Mouse (Mus musculus) lung, embryonic 16.5 days (tissue): ENCODE results near the gene Cnga3. TPM values are rescaled to one million over a fixed set of nuclear protein-coding genes. Genes with fewer than 3 reads are reported as not detected.

ENCODE experiments used
- ATAC-seq: fragments of 200-750 bp; cut with Nextera tagmentation; 2 replicates; pipeline ENCODE4 v1.8.0; 2017; ENCODE audit warnings: low read depth, mild to moderate bottlenecking, moderate library complexity
- H3K27ac ChIP-seq: fragments of 300-500 bp; sonication (generic); 2 replicates; pipeline ENCODE4 v1.5.1; 2014; ENCODE audit warnings: mild to moderate bottlenecking, control low read depth, low read length
- H3K27me3 ChIP-seq: fragments of 300-500 bp; sonication (generic); 2 replicates; pipeline ENCODE4 v1.6.1; 2014; ENCODE audit warnings: low read depth, low read length, mixed read lengths; ENCODE audit not compliant: control insufficient read depth, insufficient read depth
- H3K36me3 ChIP-seq: fragments of 300-500 bp; sonication (generic); 2 replicates; pipeline ENCODE4 v1.6.1; 2014; ENCODE audit warnings: low read length; ENCODE audit not compliant: control insufficient read depth, insufficient read depth
- H3K4me1 ChIP-seq: fragments of 300-500 bp; sonication (generic); replicated peaks from 2 replicates; pipeline ENCODE4 v1.6.1; 2014; ENCODE audit warnings: low read length, mixed read lengths; ENCODE audit not compliant: control insufficient read depth, insufficient read depth
- H3K4me2 ChIP-seq: fragments of 300-500 bp; sonication (generic); 2 replicates; pipeline ENCODE4 v1.6.1; 2014; ENCODE audit warnings: low read depth, low read length, control low read depth
- H3K4me3 ChIP-seq: fragments of 300-500 bp; sonication (generic); 2 replicates; pipeline ENCODE4 v1.5.1; 2014; ENCODE audit warnings: mild to moderate bottlenecking, low read length, control low read depth
- H3K9ac ChIP-seq: fragments of 300-500 bp; sonication (generic); 2 replicates; pipeline ENCODE4 v1.6.1; 2014; ENCODE audit warnings: low read length, control low read depth
- H3K9me3 ChIP-seq: fragments of 300-500 bp; sonication (generic); 2 replicates; pipeline ENCODE4 v1.6.1; 2016; ENCODE audit warnings: low read length; ENCODE audit not compliant: control insufficient read depth
- WGBS: fragments of 180-500 bp; shearing (Covaris S2); extraction: QIAGEN DNeasy Blood & Tissue Kit; methylation state at CpG from one replicate; pipeline ENCODE4 v1.1.7; 2014; 5-methylcytosine and 5-hydroxymethylcytosine counted together
- polyA plus RNA-seq: library from polyadenylated mRNA; unstranded; fragments of >200 nt; fragmentation: Nextera tagmentation; extraction: Ambion mirVana; gene quantifications from 2 replicates; pipeline ENCODE4 v1.2.1, GENCODE M21; 2015

The Cnga3 gene
- polyA plus RNA-seq, 1 experiment from 2014 or later: not detected

GRCm38 (mm10) chr1:37298904-37299303, 84.7 kb downstream of the Cnga3 start:
- Histone ChIP-seq H3K4me2 (no peak overlapping the region), H3K27ac (no peak overlapping the region), H3K27me3 (no peaks in the 10 kb centered on the region), H3K9me3 (no peaks in the 10 kb centered on the region), H3K4me3 (no peak overlapping the region), H3K4me1 (peaks cover 6% of the 10 kb centered on the region), H3K36me3 (no peaks in the 10 kb centered on the region), H3K9ac (no peak overlapping the region)
- no peak for ATAC-seq
- 73% methylated on average over 2 of the region's 2 CpGs for WGBS

GRCm38 (mm10) chr1:37299540-37300491, 85.6 kb downstream of the Cnga3 start, which contains the start of gene Inpp4a:
TSS of gene Inpp4a (plus strand) at chr1:37299865.
- Histone ChIP-seq H3K27ac (peak within 1 kb of the TSS; percentile 40; the same call in 1 of the 2 replicates), H3K36me3 (no peaks in the 10 kb centered on the region), H3K4me2 (peak within 1 kb of the TSS; percentile 89), H3K4me1 (peaks cover 6% of the 10 kb centered on the region), H3K27me3 (no peaks in the 10 kb centered on the region), H3K9ac (peak within 1 kb of the TSS; percentile 85), H3K4me3 (peak within 1 kb of the TSS; percentile 89), H3K9me3 (no peaks in the 10 kb centered on the region)
- under 1% methylated on average over 72 of the region's 77 CpGs for WGBS
- ATAC-seq: peak; percentile 90

- peak overlapping the region; percentile 85 for H3K9ac ChIP-seq
- H3K4me3 ChIP-seq: peak overlapping the region; percentile 89
- no peaks in the 10 kb centered on the region for H3K27me3 ChIP-seq
- H3K4me1 ChIP-seq: peaks cover 6% of the 10 kb centered on the region
- H3K36me3 ChIP-seq: no peaks in the 10 kb centered on the region
- 31% methylated on average over 5 of the region's 5 CpGs for WGBS
- ATAC-seq: no peak
- H3K27ac ChIP-seq: no peak overlapping the region
- H3K4me2 ChIP-seq: peak overlapping the region; percentile 89
- H3K9me3 ChIP-seq: no peaks in the 10 kb centered on the region
These were observed 86.4 kb downstream of the Cnga3 start for GRCm38 (mm10) chr1:37300650-37301049.

- Histone ChIP-seq H3K36me3 (no peaks in the 10 kb centered on the region), H3K4me3 (no peak overlapping the region), H3K4me2 (no peak overlapping the region), H3K27me3 (no peaks in the 10 kb centered on the region), H3K4me1 (peaks cover 6% of the 10 kb centered on the region), H3K9ac (no peak overlapping the region), H3K9me3 (no peaks in the 10 kb centered on the region), H3K27ac (no peak overlapping the region)
- 51% methylated on average over 3 of the region's 3 CpGs for WGBS
- ATAC-seq: no peak
These were observed 88.6 kb downstream of the Cnga3 start for GRCm38 (mm10) chr1:37302801-37303200.

GRCm38 (mm10) chr1:37305691-37306287, 91.6 kb downstream of the Cnga3 start:
- H3K27ac ChIP-seq: no peak overlapping the region
- 58% methylated on average over 9 of the region's 9 CpGs for WGBS
- no peak overlapping the region for H3K4me2 ChIP-seq
- no peak overlapping the region for H3K9ac ChIP-seq
- no peak overlapping the region for H3K4me3 ChIP-seq
- no peaks in the 10 kb centered on the region for H3K36me3 ChIP-seq
- no peaks in the 10 kb centered on the region for H3K27me3 ChIP-seq
- H3K4me1 ChIP-seq: peaks cover 2% of the 10 kb centered on the region
- no peak for ATAC-seq
- 0 out of 2 replicates have a peak, but pooled peaks cover 2% of the 10 kb centered on the region for H3K9me3 ChIP-seq

GRCm38 (mm10) chr1:37307586-37307985, 93.4 kb downstream of the Cnga3 start:
- 86% methylated on average over 2 of the region's 2 CpGs for WGBS
- Histone ChIP-seq H3K9ac (no peak overlapping the region), H3K4me2 (no peak overlapping the region), H3K9me3 (0 out of 2 replicates have a peak, but pooled peaks cover 2% of the 10 kb centered on the region), H3K27ac (no peak overlapping the region), H3K27me3 (no peaks in the 10 kb centered on the region), H3K4me3 (no peak overlapping the region), H3K36me3 (no peaks in the 10 kb centered on the region), H3K4me1 (no peaks in the 10 kb centered on the region)
- no peak for ATAC-seq

- Histone ChIP-seq H3K27me3 (no peaks in the 10 kb centered on the region), H3K4me2 (no peak overlapping the region), H3K9ac (no peak overlapping the region), H3K4me1 (no peaks in the 10 kb centered on the region), H3K9me3 (0 out of 2 replicates have a peak, but pooled peaks cover 2% of the 10 kb centered on the region), H3K4me3 (no peak overlapping the region), H3K27ac (no peak overlapping the region), H3K36me3 (no peaks in the 10 kb centered on the region)
- WGBS: 75% methylated on average over 8 of the region's 8 CpGs
- ATAC-seq: no peak
These were observed 93.9 kb downstream of the Cnga3 start for GRCm38 (mm10) chr1:37308021-37308742.

- no peak overlapping the region for H3K27ac ChIP-seq
- 77% methylated on average over 3 of the region's 3 CpGs for WGBS
- H3K27me3 ChIP-seq: no peaks in the 10 kb centered on the region
These were observed 94.5 kb downstream of the Cnga3 start for GRCm38 (mm10) chr1:37308743-37309100.

More at GRCm38 (mm10) chr1:37308743-37309100, 94.5 kb downstream of the Cnga3 start:
- ATAC-seq: no peak
- Histone ChIP-seq H3K4me2 (no peak overlapping the region), H3K9me3 (0 out of 2 replicates have a peak, but pooled peaks cover 2% of the 10 kb centered on the region), H3K36me3 (no peaks in the 10 kb centered on the region), H3K9ac (no peak overlapping the region), H3K4me3 (no peak overlapping the region), H3K4me1 (no peaks in the 10 kb centered on the region)
